Mouse (Mus musculus) layer of hippocampus, postnatal 25 days (tissue): ENCODE results near the gene Ell2. TPM values are rescaled to one million over a fixed set of nuclear protein-coding genes. Genes with fewer than 3 reads are reported as not detected.

Experiments
- DNase-seq, 2 experiments: peaks; one replicate each; pipeline ENCODE4 v3.0.0; 2022; ENCODE audit warnings: mixed read lengths in 2 of 2, low spot score in 1 of 2; ENCODE audit errors: extremely low spot score in 1 of 2
- total RNA-seq, 2 experiments: library from RNA; stranded (reverse); gene quantifications; 2 replicates each; pipeline ENCODE4 v1.2.3; 2021

Gene Ell2
- total RNA-seq, 2 experiments from 2014 or later, result 29.6 to 32.0 TPM

DNA sequence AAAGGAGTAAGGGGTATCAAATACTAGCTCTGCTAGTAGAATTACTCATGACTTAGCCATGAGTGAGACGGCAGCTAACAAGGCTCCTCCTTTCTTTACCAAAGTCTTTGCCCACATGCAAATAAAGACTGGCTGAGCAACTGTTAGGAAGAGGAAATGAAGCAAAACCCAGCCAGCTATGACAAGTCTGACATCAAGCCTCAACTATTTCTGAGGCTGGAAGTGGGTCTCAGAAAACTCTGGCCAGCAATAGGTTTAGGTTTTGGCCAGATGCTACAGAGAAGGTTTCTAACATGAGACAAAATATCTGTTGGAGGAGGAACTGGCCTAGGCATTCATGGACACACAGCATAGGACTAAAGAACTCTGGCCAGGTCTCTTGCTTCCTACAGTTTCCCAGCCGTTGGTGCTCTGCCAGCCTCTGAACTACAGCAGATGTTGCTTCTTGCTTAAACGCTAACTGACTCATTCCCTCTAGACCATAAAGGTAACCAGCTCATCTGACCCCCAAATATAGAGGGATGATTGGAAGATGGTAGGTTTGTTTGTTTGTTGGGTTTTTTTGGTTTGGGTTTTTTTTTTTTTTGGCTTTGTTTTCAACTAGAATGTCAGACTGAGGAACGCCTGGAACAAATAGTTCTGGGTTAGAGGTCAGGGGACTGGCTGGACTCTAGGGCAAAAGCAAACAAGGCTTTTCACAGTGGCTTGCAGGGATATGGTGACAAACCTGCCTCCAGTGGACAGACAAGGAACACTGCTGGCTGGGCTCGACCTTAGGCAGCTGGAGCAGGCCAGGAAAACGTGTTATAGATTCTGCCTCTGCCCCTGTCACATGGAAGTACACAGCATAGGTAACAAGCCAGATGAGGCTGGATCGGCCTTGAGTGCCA is 92.1 kb downstream of the Ell2 start:
- DNase-seq, result no peak

DNA sequence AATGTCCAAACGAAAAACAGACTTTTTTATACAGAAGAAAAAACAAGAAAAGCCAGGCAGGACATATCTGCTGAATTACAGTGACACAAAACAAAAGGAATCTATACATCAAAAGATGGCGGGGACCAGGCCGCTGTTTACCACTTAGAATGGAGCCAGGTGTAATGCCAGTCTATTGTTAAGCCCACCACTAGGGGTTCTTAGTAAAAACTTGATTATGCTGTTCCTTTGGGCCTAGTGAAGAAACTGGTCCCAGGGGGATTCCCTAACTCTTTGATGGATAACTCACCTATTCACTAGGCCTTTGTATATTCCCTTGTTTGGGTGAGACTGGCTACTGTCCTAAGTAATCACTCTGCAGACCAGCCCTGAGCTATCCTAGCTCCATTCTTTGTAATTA is 92.9 kb downstream of the Ell2 start:
- no peak for DNase-seq

- DNase-seq, result no peak
Observed at GRCm38 (mm10) chr13:75807969-75808368, 101.4 kb downstream of the Ell2 start.

DNA sequence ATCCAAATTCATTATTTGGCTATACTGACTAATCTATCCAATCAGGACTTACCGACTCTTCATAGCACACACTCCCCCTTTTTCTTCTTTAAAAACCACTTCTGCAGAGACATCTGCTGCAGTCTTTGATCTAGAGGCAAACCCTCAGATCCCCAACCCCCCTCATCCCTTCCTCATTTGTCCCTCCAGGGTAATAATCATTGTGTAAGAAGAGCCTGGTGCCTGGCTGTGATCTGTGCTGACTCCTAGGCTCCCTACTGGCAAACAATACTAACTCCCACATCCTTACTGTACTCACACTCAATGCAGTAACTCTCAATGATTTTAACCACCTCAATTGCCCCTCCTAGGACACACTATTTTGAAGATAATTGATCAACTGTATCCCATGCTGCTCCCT is 103.4 kb downstream of the Ell2 start:
- no peak for DNase-seq

GRCm38 (mm10) chr13:75817183-75817582 is 110.6 kb downstream of the Ell2 start:
- DNase-seq, result no peak

DNA sequence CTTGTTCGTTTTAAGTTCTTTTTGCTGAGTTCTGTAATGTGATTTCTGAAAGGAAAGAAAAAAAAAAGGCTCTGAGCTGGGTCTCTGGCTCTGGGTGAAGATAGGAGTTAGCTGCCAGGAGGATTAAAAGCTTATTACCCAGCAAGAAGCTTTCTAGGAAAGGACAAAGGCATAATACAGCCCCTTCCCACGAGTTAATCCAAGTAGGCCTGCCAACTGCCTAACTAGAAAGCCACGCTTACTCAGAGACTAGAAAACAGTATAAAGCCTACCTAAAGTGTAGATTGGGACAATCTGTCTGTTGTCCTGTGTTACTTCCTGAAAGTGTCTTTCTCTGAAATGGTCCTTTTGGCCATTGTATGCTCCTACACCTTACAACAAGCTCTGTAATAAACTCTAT is 111.9 kb downstream of the Ell2 start:
- DNase-seq, result no peak

DNA sequence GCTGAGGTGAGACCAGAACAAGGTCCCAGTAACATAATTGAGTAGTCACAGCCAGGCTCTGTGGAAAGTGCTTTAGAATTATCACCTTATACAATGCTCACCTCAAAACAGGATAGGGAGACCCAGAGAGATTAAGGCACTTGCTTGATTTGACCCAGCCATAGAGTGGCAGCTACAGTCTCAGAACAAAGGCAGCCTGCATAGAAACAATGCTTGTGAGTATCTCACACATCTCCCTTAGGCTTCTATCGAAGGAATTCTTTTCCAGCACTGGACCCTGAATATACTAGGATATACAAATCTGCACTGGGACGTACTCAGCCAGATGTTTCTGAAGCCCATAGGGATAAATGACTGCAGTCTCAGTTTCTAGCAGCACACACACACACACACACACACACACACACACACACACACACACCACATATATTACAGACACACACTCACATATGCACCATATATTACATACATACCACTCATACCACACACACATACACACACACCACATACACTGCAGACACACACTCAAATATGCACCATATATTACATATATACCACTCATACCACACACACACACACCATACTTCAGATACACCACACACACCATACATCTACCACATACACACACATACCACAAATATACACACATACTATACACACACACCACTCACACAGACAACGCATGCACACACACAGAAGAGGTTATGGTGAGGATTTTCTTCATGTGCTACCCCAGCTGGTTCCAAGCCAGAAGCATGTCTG is 112.6 kb downstream of the Ell2 start:
- DNase-seq, result no peak

- no peak for DNase-seq
Observed at GRCm38 (mm10) chr13:75819898-75820297, 113.3 kb downstream of the Ell2 start.

Other genes with a start within 250 kb of the Ell2 start
- 10 to 100 TPM; 47.8 to 52.3 TPM for gene Glrx, start 133.1 kb downstream of the Ell2 start, total RNA-seq
- 10 to 100 TPM; 16.2 to 17.5 TPM for gene Rhobtb3, start 237.2 kb downstream of the Ell2 start, total RNA-seq